Mouse (Mus musculus) myocyte (in vitro differentiated cells): Measurements from ENCODE around the gene Ddah1.

Source experiments
- CEBPB ChIP-seq: IDR thresholded peaks from 2 replicates; pipeline ENCODE4 v1.6.1; 2011; ENCODE audit warnings: mild to moderate bottlenecking, moderate library complexity; ENCODE audit not compliant: poor library complexity, insufficient read depth, severe bottlenecking
- MAX ChIP-seq: IDR thresholded peaks from one replicate; pipeline ENCODE4 v1.6.1; 2011; ENCODE audit warnings: low read depth, mild to moderate bottlenecking, control low read depth
- MYOD1 ChIP-seq, 3 experiments: IDR thresholded peaks; one replicate each; pipeline ENCODE4 v1.6.1; 2011; ENCODE audit warnings: control low read depth in 2 of 3, low read depth in 2 of 3, mild to moderate bottlenecking in 2 of 3, moderate library complexity in 1 of 3; ENCODE audit not compliant: insufficient read length in 2 of 3, control insufficient read depth in 1 of 3
- MYOG ChIP-seq, 3 experiments: IDR thresholded peaks; one replicate each; pipeline ENCODE4 v1.6.1; 2011; ENCODE audit warnings: control low read depth in 2 of 3, low read depth in 2 of 3, mild to moderate bottlenecking in 2 of 3; ENCODE audit not compliant: insufficient read length in 2 of 3, control insufficient read depth in 1 of 3, insufficient read depth in 1 of 3
- POLR2A ChIP-seq: IDR thresholded peaks from one replicate; pipeline ENCODE4 v1.6.1; 2011; ENCODE audit warnings: low read depth, mild to moderate bottlenecking, control low read depth, moderate library complexity; ENCODE audit not compliant: insufficient read length
- TCF12 ChIP-seq: IDR thresholded peaks from one replicate; pipeline ENCODE4 v1.6.1; 2011; ENCODE audit warnings: mild to moderate bottlenecking, control low read depth; ENCODE audit not compliant: poor library complexity, insufficient read depth, severe bottlenecking
- TCF3 ChIP-seq: IDR thresholded peaks from one replicate; pipeline ENCODE4 v1.6.1; 2011; ENCODE audit warnings: low read depth, control low read depth; ENCODE audit not compliant: insufficient read length
- USF1 ChIP-seq: IDR thresholded peaks from one replicate; pipeline ENCODE4 v1.6.1; 2011; ENCODE audit warnings: low read depth, mild to moderate bottlenecking, control low read depth, moderate library complexity

GRCm38 (mm10) chr3:145855299-145855698, 96.8 kb downstream of the Ddah1 start:
- TF ChIP-seq MAX (no peak), TCF12 (no peak), POLR2A (no peak), USF1 (no peak), MYOG (IDR thresholded peaks at IDR 0.05; ENCODE audit: control insufficient read depth in 1 of 3, insufficient read depth in 1 of 3, insufficient read length in 2 of 3, low read depth in 2 of 3) (no peak), CEBPB (no peak), MYOD1 (IDR thresholded peaks at IDR 0.05; ENCODE audit: control insufficient read depth in 1 of 3, insufficient read length in 2 of 3, low read depth in 2 of 3) (no peak), TCF3 (no peak)
